Mouse (Mus musculus) right cerebral cortex, postnatal 14 days (tissue): ENCODE data around the gene Pds5a.
"Not testable (repeated sequence)": the region's sequence is repeated elsewhere in the genome, so short reads cannot be mapped to it uniquely, and the experiment has no call there.

Experiments used
- DNase-seq: peaks from one replicate; pipeline ENCODE4 v3.0.0; 2022

The Pds5a gene

GRCm38 (mm10) chr5:65694076-65694475 lies 4.0 kb downstream of the Pds5a start:
- DNase-seq: not testable (repeated sequence)

GRCm38 (mm10) chr5:65693018-65693417 lies 5.1 kb downstream of the Pds5a start:
- DNase-seq: no peak

- DNase-seq: no peak
These were observed 9.3 kb downstream of the Pds5a start for GRCm38 (mm10) chr5:65688806-65689205.

- DNase-seq: no peak
These were observed 11.3 kb downstream of the Pds5a start for GRCm38 (mm10) chr5:65686806-65687205.

- no peak for DNase-seq
These were observed 19.2 kb downstream of the Pds5a start for GRCm38 (mm10) chr5:65678826-65679225.

- DNase-seq: no peak
These were observed 25.9 kb downstream of the Pds5a start for GRCm38 (mm10) chr5:65672162-65672561.

- no peak for DNase-seq
These were observed 30.4 kb downstream of the Pds5a start for GRCm38 (mm10) chr5:65667644-65668043.

- DNase-seq: no peak
These were observed 32.7 kb downstream of the Pds5a start for GRCm38 (mm10) chr5:65665370-65665769.

GRCm38 (mm10) chr5:65661958-65662357 lies 36.1 kb downstream of the Pds5a start:
- DNase-seq: no peak

- no peak for DNase-seq
These were observed 44.3 kb downstream of the Pds5a start for GRCm38 (mm10) chr5:65653786-65654185.

- no peak for DNase-seq
These were observed 59.2 kb downstream of the Pds5a start for GRCm38 (mm10) chr5:65638896-65639295.

- no peak for DNase-seq
These were observed 73.7 kb downstream of the Pds5a start for GRCm38 (mm10) chr5:65624340-65624739.

- DNase-seq: no peak
These were observed 84.7 kb downstream of the Pds5a start for GRCm38 (mm10) chr5:65613152-65613924.

GRCm38 (mm10) chr5:65610541-65610940 lies 87.5 kb downstream of the Pds5a start:
- no peak for DNase-seq

- DNase-seq: no peak
These were observed 88.3 kb downstream of the Pds5a start for GRCm38 (mm10) chr5:65609769-65610168.

- no peak for DNase-seq
These were observed 91.3 kb downstream of the Pds5a start for GRCm38 (mm10) chr5:65606820-65607219.

GRCm38 (mm10) chr5:65599681-65600080 lies 98.4 kb downstream of the Pds5a start:
- no peak for DNase-seq

GRCm38 (mm10) chr5:65592421-65592820 lies 105.7 kb downstream of the Pds5a start:
- no peak for DNase-seq

GRCm38 (mm10) chr5:65590199-65590598 lies 107.9 kb downstream of the Pds5a start:
- no peak for DNase-seq

GRCm38 (mm10) chr5:65586291-65586690 lies 111.8 kb downstream of the Pds5a start:
- DNase-seq: no peak

- no peak for DNase-seq
These were observed 119.5 kb downstream of the Pds5a start for GRCm38 (mm10) chr5:65578545-65578944.

GRCm38 (mm10) chr5:65575896-65576295 lies 122.2 kb downstream of the Pds5a start:
- no peak for DNase-seq

- DNase-seq: no peak
These were observed 123.2 kb downstream of the Pds5a start for GRCm38 (mm10) chr5:65574876-65575275.

GRCm38 (mm10) chr5:65565486-65565885 lies 132.6 kb downstream of the Pds5a start:
- DNase-seq: no peak
